Mouse (Mus musculus): ENCODE measurements around the gene Olfr114.

Gene Olfr114

GRCm38 (mm10) chr17:37592643-37593042 is at the start of gene Olfr114:
Olfr114 (minus strand) TSS chr17:37592743.
- DNase-seq, result no peak

- no peak for DNase-seq
Measured at GRCm38 (mm10) chr17:37627009-37627408, 34.5 kb upstream of the Olfr114 start, which contains the start of the genes Olfr115 and Olfr116. Olfr115 (minus strand) TSS chr17:37627109. Olfr116 (minus strand) TSS chr17:37627199.

GRCm38 (mm10) chr17:37577563-37577962 is 15.0 kb downstream of the Olfr114 start, which contains the start of gene Olfr113:
Olfr113 (minus strand) TSS chr17:37577663.
- DNase-seq, result no peak

- DNase-seq, result no peak
Measured at GRCm38 (mm10) chr17:37569351-37569750, 23.2 kb downstream of the Olfr114 start, which contains the start of gene Olfr112. Olfr112 (minus strand) TSS chr17:37569451.

- no peak for DNase-seq
Measured at GRCm38 (mm10) chr17:37558913-37559615, 33.5 kb downstream of the Olfr114 start.

GRCm38 (mm10) chr17:37543800-37544435 is 48.6 kb downstream of the Olfr114 start:
- no peak for DNase-seq

GRCm38 (mm10) chr17:37541454-37542119 is 51.0 kb downstream of the Olfr114 start:
- DNase-seq, result no peak
